Mouse (Mus musculus) spleen, postnatal 4 days (tissue): ENCODE measurements around the gene Olfr172.
A peak's percentile ranks its signal among the peaks of the same experiment; 100 is the strongest.

Experiments used
- DNase-seq, 2 experiments: peaks; one replicate each; pipeline ENCODE4 v3.0.0; 2022; ENCODE audit warnings: low spot score in 2 of 2

The Olfr172 gene

DNA sequence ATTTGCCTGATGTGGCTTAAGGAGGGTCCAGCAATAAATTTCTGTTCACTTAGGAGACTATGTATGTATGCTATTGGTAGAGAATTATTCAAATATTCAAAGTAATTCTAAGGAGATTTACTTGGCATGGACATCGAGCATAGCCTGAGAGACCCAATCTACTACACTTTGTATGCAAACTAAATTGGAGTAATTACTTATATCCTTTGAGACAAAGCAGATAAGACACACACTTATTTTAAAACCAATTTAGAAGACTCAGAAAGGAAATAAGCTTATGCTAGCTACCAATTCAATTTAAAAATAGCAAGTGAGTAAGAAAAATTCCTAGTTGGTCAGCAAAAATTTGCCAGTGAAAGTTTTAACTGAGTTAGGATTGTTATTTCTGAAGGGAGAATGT is at the start of gene Olfr172:
Gene Olfr172, minus strand, starts transcription at position 101 of the 400 bp plus-strand sequence.
- no peak for DNase-seq

DNA sequence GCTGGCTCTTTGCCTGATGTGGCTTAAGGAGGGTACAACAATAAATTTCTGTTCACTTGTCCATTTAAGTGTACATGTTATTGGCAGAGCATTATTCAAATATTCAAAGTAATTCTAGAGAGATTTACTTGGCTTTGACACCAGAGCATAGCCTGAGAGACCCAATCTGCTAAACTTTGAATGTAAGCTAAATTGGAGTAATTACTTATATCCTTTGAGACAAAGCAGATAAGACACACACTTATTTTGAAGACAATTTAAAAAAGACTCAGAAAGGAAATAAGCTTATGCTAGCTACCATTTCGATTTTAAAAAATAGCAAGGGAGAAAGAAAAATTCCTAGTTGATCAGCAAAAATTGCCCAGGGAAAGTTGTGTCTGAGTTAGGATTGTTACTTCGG is 37.2 kb upstream of the Olfr172 start, which contains the start of gene Olfr173:
Gene Olfr173, minus strand, starts transcription at position 101 of the 400 bp plus-strand sequence.
- DNase-seq, result no peak

DNA sequence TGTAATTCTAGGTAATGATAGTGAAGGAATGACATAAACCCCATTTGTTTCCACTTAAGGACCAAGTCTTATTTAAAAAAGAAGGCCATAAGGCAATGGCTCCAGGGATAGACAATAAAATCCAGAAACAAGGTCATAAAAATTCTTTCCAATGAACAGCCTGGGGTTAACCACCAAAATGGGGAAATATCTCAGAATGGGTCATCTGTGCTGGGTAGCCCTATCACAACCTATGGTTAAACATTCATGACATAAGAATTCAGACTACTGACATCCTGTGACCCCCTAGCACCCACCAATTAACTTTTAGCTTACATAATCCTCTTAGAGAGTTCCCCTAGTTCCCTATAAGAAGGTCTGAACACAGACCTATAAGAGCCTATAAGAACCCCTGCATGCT is 6.8 kb downstream of the Olfr172 start:
- DNase-seq, result no peak

DNA sequence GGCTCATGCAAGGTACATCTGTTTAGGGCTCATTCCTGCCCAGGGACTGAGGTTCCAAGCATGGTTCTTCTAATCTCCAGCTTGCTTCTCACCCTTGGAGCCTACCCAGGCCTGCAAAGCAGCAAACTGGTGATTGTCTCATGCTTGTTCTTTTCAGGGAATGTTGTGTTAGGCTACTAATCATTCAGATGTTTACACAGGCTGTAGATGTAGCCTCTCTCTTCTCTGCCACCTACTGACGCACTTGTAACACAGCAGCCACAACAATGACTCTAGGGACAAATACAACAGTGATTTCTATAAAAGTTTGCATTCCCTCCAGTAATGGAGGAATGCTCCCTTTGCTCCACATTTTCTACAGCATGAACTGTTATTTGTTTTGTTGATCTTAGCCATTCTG is 11.7 kb downstream of the Olfr172 start:
- no peak for DNase-seq

DNA sequence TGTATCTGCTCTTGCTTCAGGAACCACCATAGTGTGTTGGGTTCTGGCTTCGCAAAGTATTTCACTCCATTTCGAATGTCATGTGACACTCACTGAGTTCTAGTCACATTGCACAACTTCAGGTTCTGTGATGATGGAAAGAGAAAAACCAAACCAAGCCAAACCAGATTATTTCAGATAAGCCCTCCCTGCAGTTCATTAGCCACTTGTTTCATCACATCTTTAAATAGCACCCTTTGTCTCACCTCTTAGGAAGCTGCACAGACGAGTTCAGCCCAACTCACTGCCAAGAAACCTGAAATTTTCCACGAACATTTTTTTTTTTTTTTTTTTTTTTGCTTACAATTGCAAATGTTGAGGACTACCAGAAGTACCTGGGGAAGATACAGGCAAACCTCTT is 16.3 kb downstream of the Olfr172 start:
- DNase-seq, result no peak

DNA sequence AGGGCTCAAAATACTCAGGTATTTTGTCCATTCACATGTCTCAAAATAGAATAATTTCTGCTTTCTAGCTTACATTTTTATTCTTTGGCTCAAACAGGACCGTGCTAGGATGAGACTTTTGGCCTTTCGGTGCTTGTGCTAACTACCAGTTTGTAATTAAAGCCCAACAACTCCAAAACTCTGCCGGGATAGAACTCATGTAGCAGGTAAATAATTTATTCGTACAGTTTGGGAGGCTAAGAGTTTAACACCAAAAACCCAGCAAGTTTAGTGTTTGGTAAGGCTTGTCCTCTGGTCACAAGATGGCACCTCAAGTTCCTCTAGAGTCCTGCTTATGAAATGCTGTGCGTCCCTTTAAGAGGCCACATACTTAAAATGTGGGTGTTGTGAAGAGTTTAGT is 22.2 kb downstream of the Olfr172 start:
- no peak for DNase-seq

DNA sequence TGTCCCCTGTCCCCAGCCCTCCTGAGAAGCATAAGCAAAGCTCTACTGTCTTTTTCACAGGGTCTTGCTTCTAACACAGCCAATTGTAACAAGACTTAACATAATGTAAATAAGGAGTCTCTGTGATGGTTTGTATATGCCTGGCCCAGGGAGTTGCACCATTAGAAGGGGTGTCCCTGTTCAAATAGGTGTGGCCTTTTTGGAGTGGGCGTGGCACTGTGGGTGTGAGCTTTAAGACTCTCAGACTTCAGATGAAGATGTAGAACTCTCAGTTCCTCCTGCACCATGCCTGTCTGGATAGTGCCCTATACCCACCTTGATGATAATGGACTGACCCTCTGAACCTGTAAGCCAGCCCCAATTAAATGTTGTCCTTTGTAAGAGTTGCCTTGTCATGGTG is 24.2 kb downstream of the Olfr172 start:
- no peak for DNase-seq

DNA sequence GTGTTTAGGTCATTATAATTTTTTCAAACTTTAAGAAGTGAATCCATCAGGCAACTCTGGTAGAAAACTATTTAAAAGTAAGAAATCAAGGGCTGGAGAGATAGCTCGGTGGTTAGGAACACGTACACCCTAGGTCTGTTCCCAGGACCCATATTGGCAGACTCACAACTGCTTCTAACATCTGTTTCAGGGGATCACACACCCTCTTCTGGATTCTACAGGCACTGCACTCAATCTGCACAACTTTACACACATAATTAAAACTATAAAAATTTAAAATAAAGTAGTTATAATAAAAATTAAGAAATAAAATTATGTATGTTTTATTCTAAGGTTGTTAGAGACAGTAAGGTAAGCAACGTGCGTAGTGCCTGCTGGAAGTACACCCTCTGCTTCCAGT is 24.8 kb downstream of the Olfr172 start:
- no peak for DNase-seq

DNA sequence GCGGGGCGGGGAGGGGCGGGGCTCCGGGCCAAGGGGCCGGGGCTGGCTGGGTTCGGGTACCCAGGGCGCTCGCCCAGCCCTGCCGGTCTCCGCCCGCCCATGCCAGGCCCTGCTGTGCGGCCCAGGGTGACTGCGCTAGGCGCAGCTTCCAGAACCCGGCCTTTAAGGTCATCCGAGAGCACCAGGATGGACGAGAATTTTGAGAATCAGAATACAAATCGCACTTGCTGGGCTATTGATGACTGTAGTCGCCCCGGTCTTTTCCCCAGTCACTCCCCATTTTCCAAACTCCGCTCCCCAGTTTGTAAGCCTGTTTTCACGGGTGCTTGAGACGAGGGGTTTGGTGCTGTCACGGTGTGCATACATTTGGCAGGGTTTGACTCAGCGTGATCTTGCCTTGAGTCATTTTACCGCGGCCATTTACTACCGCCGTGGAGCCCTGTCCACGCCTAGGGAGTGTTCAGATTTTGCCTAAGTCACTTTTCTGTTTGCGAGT is 34.8 kb downstream of the Olfr172 start:
- no peak for DNase-seq

DNA sequence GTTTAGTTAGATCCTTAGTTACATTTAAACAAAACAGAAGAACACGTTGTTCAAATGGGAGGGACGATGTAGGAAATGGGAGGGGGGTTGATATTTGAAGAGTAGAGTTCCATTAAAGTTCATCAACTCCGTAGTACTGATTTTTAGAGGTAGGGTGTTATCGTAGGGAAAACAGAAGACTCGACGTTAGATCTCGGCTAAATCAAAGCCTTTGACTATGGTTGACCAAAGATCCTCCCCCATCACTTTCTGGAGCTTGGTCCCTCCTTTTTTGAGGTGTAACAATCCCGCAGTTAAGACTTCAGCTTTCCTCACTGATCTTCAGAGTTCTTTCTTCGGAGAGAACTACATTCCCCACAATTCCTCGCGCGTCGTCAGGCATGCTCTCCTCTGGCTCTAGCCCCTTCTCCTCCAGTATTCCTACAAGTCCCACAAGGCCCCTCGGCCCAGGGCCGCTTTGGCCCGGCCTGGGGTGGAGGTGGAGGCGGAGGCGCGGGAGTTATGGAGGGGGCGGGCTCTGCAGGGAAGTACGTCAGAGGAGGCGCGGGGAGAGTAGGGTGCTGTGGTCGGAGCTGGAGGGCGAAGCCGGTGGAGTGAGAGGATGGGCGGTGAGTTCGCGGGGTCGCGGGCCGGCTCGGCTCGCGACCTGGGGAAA is 35.4 kb downstream of the Olfr172 start, which contains the start of gene Cldnd1:
Gene Cldnd1, plus strand, starts transcription at position 434 of the 655 bp plus-strand sequence.
- peak; percentile 90 to 94 for DNase-seq

DNA sequence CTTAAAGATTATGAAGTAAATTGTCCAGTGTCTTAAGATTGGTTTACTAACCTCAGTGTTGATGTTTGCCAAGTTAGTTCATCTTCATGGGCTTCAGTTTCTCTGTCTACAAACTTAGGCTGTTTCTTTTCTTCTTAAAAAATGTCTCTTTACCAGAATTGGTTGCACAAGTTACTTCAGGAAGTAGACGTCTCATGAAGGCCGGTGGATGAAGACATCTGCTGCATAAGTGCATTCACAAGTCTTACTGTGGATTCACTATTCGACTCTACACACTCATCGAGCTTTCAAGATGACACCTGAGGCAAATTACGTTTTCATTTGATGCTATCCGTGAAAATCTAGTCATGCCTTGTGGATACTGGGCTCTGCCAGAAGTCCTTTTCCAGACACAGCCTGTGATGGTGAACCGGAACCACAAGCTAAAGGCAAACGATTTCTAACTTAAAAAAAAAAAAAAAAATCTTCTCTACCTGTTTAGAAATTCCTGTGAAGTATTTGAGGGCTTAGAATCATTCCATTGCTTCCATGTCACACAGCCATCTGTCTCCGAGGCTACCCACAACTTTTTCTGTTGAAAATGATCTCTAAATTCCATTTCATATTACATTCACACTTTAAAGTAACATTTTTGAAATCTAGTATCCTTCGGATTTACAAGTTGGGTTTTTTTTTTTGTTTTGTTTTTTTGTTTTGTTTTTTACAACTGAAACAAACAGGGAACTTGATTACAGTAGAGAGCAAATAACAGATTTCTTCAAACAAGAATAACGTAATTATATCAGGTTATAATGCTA is 36.1 kb downstream of the Olfr172 start:
- DNase-seq, result no peak

DNA sequence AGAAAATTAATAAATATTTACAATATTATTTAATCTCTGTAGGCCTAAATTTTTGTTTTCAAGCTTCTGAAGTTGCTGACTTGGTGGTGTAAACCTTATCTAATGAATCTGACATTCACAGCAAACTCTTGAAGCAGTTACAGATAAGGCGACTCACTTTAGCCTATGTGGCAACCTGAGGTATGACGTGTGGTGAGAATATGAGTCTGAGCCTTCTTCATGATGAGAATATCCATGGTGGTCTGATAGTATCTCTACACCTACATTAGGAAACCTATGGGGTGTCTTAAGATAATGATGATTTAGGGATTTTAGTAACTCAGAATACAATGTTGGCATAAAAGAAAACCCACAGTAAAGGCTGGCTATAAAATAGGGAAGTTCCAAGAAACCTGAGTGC is 40.7 kb downstream of the Olfr172 start:
- no peak for DNase-seq

DNA sequence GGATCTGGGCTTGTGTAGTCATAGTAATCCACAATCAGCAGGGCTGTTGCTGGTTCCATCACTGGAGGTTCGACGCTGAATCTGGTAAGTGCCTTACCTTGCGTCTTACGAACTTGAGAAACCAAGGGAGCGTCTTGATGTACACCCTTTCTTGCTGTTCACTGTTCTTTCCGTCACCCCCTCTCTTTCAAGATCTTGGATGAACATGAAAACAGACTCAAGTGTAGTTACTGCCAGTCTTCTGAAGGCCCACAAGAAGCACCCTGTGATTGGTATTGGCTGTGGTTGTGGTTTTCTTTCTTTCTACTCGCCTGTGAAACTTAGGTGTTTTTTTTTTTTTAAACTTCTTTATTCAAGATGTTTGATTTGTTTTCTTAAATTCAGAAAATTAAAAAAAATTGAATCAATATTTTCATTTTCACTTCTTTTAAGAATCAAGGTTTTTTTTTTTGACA is 44.3 kb downstream of the Olfr172 start, which contains the start of gene Gpr15:
Gene Gpr15, minus strand, starts transcription at position 405 of the 455 bp plus-strand sequence.
- DNase-seq, result no peak

DNA sequence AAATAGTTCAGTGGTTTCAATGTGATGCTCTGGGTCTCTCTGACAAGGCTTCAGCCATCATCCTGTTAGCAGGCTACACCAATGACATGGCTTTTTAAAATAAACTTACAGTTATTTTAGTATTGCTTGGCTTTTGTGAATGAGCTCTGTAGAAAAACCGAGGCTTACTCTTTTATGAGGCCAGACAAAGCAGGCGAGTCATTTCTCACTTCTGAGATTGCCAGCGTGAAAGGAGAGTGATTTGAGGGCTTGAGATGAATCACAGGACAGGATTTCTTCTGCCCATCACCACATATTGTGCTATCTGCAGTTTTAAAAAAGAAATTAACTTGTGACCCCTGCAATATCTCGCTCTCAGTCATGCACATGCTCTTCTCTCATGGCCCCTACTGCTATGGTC is 48.0 kb downstream of the Olfr172 start:
- no peak for DNase-seq

DNA sequence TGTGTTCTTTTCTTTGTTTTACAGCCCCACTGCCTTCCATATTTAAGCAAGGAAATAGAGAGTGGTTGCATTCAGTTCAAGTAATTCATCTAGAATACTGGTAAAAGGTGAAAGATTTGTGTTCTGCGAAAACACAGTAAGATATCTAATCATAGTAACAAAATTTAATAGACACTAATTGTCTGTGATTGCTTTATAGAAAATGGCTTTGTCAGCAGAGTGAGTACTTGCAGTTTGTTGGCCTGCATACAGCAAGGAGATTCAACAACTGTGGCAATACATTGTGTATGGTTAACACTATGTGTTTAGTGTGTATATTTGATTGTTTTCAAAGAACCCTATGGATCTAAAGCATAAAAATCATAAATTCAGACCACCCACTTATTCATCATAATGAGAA is 49.8 kb downstream of the Olfr172 start:
- DNase-seq, result no peak

DNA sequence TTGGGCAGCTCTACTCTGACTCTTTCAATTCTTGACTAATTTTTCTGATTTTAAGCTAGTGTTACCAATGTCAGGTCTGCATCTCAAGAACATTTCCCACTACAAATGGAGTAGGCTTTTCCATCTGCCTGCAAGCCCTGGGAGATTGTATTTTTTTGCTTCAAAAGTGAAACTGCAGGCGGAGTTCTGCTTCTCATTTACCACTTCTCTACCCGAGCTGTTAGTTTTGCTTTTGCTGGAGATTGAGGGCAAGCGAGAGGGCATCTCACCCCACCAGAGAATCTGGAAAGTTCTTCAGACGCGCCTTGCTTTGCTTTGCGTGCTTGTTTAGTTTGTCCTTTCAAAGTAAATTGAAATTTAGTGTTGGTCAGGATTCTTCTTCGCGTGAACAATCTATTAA is 50.8 kb downstream of the Olfr172 start:
- no peak for DNase-seq
